Mouse (Mus musculus): ENCODE data around the gene Thtpa.
A peak's percentile ranks its signal among the peaks of the same experiment; 100 is the strongest.

Thtpa gene

GRCm38 (mm10) chr14:55078366-55078989, 16.1 kb upstream of the Thtpa start:
- no peak for DNase-seq

GRCm38 (mm10) chr14:55079214-55079970, 15.2 kb upstream of the Thtpa start:
- no peak for DNase-seq

GRCm38 (mm10) chr14:55081105-55081504, 13.5 kb upstream of the Thtpa start:
- DNase-seq = no peak

GRCm38 (mm10) chr14:55083481-55083880, 11.1 kb upstream of the Thtpa start:
- no peak for DNase-seq

- no peak for DNase-seq
Observed at GRCm38 (mm10) chr14:55085324-55086008, 9.1 kb upstream of the Thtpa start.

- DNase-seq = no peak
Observed at GRCm38 (mm10) chr14:55086009-55086514, 8.5 kb upstream of the Thtpa start.

- DNase-seq = no peak
Observed at GRCm38 (mm10) chr14:55089199-55089947, 5.2 kb upstream of the Thtpa start.

- DNase-seq = peak; percentile 93
Observed at GRCm38 (mm10) chr14:55091209-55091865, 3.2 kb upstream of the Thtpa start.

GRCm38 (mm10) chr14:55092011-55092577, 2.5 kb upstream of the Thtpa start, which contains the start of gene Zfhx2:
Zfhx2 (minus strand) TSS chr14:55092324.
- DNase-seq = peak; percentile 99

- DNase-seq = no peak
Observed at GRCm38 (mm10) chr14:55093927-55094326, 657 bp upstream of the Thtpa start.

GRCm38 (mm10) chr14:55095263-55095662, 679 bp downstream of the Thtpa start:
- peak; percentile 89 for DNase-seq

- DNase-seq = peak; percentile 86
Observed at GRCm38 (mm10) chr14:55095671-55096070, 1.1 kb downstream of the Thtpa start.

- peak; percentile 84 for DNase-seq
Observed at GRCm38 (mm10) chr14:55096573-55097087, 2.0 kb downstream of the Thtpa start.

- peak; percentile 90 for DNase-seq
Observed at GRCm38 (mm10) chr14:55097646-55098045, 3.1 kb downstream of the Thtpa start.

- DNase-seq = peak; percentile 93
Observed at GRCm38 (mm10) chr14:55098067-55098466, 3.5 kb downstream of the Thtpa start.

- peak; percentile 91 for DNase-seq
Observed at GRCm38 (mm10) chr14:55101592-55101991, 7.0 kb downstream of the Thtpa start.

- no peak for DNase-seq
Observed at GRCm38 (mm10) chr14:55102253-55102785, 7.7 kb downstream of the Thtpa start.

GRCm38 (mm10) chr14:55104365-55104764, 9.8 kb downstream of the Thtpa start:
- peak; percentile 90 for DNase-seq

- no peak for DNase-seq
Observed at GRCm38 (mm10) chr14:55105386-55105785, 10.8 kb downstream of the Thtpa start.

GRCm38 (mm10) chr14:55105836-55106809, 11.5 kb downstream of the Thtpa start, which contains the start of gene Ap1g2:
Ap1g2 (minus strand) TSS chr14:55106593.
- DNase-seq = peak; percentile 99

Data from heart, adult 11 months (tissue).